Comparison of ENCODE assay signal across 18 mouse cellular contexts in genomic region chr17:66252926-66253325, GRCm38 (mm10).
"Had no signal": no experiment of that assay in that cellular context is flagged by ENCODE, and none has a peak within 500 bp of the region (broad histone marks: within the 10 kb centered on the region; RNA-seq: fewer than 3 reads in every experiment).

No protein-coding gene starts in this region.

- H3K4me1 ChIP-seq: liver, embryonic 13.5 days; neural tube, embryonic 12.5 days; neural tube, embryonic 15.5 days had no signal

- H3K27ac ChIP-seq: kidney, postnatal 0 days; layer of hippocampus, adult 2 months; liver, embryonic 13.5 days; neural tube, embryonic 12.5 days; neural tube, embryonic 15.5 days; stomach, postnatal 0 days had no signal

- H3K27me3 ChIP-seq: liver, embryonic 13.5 days; neural tube, embryonic 12.5 days; neural tube, embryonic 15.5 days had no signal

- H3K4me3 ChIP-seq: layer of hippocampus, adult 2 months; liver, embryonic 13.5 days; neural tube, embryonic 12.5 days; neural tube, embryonic 15.5 days had no signal

- DNase-seq: kidney, postnatal 25 days; layer of hippocampus, adult 9-11 months; liver, embryonic 13.5 days; lung, adult 2 months; lung, postnatal 14 days; lung, postnatal 4 days; midbrain, embryonic 14.5 days; right cerebral cortex, adult 18-20 months; right cerebral cortex, postnatal 14 days; right cerebral cortex, postnatal 4 days; thymus, adult 2 months; thymus, postnatal 14 days; thymus, postnatal 4 days had no signal
